Mouse (Mus musculus): ENCODE results near the gene Susd4. TPM values are rescaled to one million over a fixed set of nuclear protein-coding genes. Genes with fewer than 3 reads are reported as not detected.
A peak's percentile ranks its signal among the peaks of the same experiment; 100 is the strongest.

Susd4 gene
- total and polyA plus RNA-seq, 2 experiments from 2014 or later = 80.6 to 98.7 TPM

DNA sequence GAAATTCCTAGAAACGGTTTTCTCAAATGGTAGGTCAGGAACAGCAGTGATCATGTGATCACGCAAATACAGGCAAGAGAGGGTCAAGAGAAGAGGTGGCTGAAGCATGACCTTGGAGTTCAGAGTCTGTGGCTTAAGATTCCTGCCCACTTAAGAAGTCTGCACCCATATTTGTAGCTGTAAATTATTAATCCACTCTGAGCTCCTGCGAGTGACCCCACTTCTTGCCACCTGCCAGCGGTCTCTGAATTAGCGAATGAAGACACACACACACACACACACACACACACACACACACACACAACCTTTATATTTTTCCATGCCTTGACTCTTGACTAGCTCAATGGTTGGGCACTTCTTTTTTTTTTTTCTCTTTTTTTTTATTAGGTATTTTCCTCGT is 99.7 kb downstream of the Susd4 start:
- no peak for ATAC-seq (ENCODE audit: low FRiP score)
- H3K9me3 ChIP-seq (ENCODE audit: low read length) = no peaks in the 10 kb centered on the region
- TF ChIP-seq CTCF (IDR thresholded peaks at IDR 0.05) = no peak

DNA sequence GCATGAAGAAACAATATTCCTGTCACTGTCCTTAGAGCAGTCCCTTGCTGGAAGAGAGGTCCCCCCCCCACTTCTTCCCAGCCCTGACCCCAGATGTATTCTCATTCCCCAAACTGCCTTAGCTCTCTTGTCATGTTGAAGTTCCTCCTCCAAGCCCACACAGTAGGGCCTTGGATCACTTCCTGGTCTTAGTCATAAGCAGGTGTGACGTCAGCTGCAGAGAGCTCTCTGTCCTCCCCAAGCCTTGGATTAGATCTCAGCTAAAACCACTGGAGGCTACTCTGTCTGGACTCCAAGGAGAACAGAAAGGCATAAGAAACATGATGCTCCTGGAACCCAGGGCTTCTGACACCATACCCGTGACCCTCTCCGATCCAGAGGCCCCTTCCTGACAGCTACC is 104.2 kb downstream of the Susd4 start:
- ATAC-seq (ENCODE audit: low FRiP score) (no peak), DNase-seq (ENCODE audit: low spot score) (no peak)
- no peaks in the 10 kb centered on the region for H3K27me3 ChIP-seq (ENCODE audit: insufficient read depth, low read length)
- no peak overlapping the region for H3K4me3 ChIP-seq (ENCODE audit: low read depth, low read length)
- peaks cover 3% of the 10 kb centered on the region; the same call in 1 of the 2 replicates for H3K4me1 ChIP-seq (ENCODE audit: insufficient read depth, low read length)
- no peak overlapping the region for H3K9ac ChIP-seq (replicated peaks; ENCODE audit: low read length, poor library complexity, severe bottlenecking)
- H3K9me3 ChIP-seq (ENCODE audit: low read length) = no peaks in the 10 kb centered on the region
- no peaks in the 10 kb centered on the region for H3K36me3 ChIP-seq (ENCODE audit: insufficient read depth, low read length)
- H3K4me2 ChIP-seq (ENCODE audit: low read depth, low read length, poor library complexity, severe bottlenecking) = no peak overlapping the region
- TF ChIP-seq CTCF (IDR thresholded peaks at IDR 0.05) = no peak
- H3K27ac ChIP-seq (ENCODE audit: low read depth, low read length) = no peak overlapping the region
- WGBS = 90% methylated on average over 3 of the region's 3 CpGs

More for the DNA sequence above, 99.7 kb downstream of the Susd4 start:
- Histone ChIP-seq H3K4me3 (ENCODE audit: low read depth, low read length) (no peak overlapping the region), H3K4me2 (ENCODE audit: low read depth, low read length, poor library complexity, severe bottlenecking) (no peak overlapping the region), H3K36me3 (ENCODE audit: insufficient read depth, low read length) (no peaks in the 10 kb centered on the region), H3K27ac (ENCODE audit: low read depth, low read length) (no peak overlapping the region), H3K27me3 (ENCODE audit: insufficient read depth, low read length) (no peaks in the 10 kb centered on the region), H3K4me1 (ENCODE audit: insufficient read depth, low read length) (no peaks in the 10 kb centered on the region), H3K9ac (replicated peaks; ENCODE audit: low read length, poor library complexity, severe bottlenecking) (no peak overlapping the region)
- WGBS = 85% methylated on average over 6 of the region's 6 CpGs
- no peak for DNase-seq (ENCODE audit: low spot score)

DNA sequence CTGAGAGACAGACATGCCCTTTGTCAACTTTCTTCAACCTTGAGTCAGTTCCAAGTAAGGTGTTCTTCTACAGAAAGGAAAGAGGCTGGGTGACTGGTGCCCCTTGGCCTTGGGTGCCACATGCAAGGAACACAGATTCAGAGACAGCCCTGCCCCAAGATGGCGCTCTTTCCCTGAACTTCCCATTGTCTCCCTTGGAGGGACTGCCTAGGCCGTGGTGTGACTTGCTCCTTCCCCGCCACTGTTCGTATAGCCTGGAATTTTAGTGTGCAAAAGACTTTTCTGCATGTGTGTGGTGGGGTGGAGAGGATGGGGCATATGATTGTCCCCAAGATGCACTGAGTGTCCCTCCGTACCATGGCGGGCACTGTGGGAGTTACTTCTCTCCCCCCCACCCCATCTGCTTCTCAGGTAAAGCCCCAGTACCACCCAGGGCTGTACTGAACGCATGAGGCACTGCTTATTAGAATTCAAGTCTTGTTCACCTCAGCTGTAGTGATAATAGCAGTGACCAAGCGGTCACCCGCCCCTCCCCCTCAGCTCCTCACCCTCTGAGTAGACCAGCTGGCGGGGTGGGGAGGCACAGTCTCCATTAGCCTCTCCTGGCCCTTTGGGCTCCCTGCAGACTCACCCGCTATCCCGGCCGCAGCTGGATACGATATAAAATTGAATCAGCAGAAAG is 104.9 kb downstream of the Susd4 start:
- H3K9ac ChIP-seq (replicated peaks; ENCODE audit: low read length, poor library complexity, severe bottlenecking) = no peak overlapping the region

DNA sequence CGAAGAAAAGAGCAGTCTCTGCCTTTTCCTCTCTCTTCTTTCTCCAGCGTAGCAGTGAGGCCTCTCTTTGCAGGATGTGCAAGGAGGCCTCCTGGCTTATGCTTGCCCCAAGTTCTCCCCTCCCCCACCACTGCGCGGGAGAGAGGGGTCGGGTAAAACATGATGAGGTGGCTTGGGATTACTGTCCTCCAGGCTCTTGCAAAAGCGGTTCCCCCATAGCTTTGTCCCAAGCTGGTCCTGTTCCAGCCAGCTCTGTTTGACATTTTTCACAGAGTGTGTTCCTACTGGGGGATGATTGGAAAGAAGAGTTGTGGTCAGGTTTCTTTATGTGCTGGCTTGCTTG is 105.4 kb downstream of the Susd4 start:
- no peaks in the 10 kb centered on the region for H3K9me3 ChIP-seq (ENCODE audit: low read length)
- no peaks in the 10 kb centered on the region for H3K27me3 ChIP-seq (ENCODE audit: insufficient read depth, low read length)
- 0 out of 2 replicates have a peak, but pooled peaks have one; percentile 34 for ATAC-seq (ENCODE audit: low FRiP score)
- H3K4me1 ChIP-seq (ENCODE audit: insufficient read depth, low read length) = peaks cover 3% of the 10 kb centered on the region; the same call in 1 of the 2 replicates
- no peak overlapping the region for H3K4me2 ChIP-seq (ENCODE audit: low read depth, low read length, poor library complexity, severe bottlenecking)
- no peak overlapping the region for H3K9ac ChIP-seq (replicated peaks; ENCODE audit: low read length, poor library complexity, severe bottlenecking)
- H3K36me3 ChIP-seq (ENCODE audit: insufficient read depth, low read length) = no peaks in the 10 kb centered on the region
- TF ChIP-seq CTCF (IDR thresholded peaks at IDR 0.05) = no peak
- DNase-seq (ENCODE audit: low spot score) = no peak
- H3K27ac ChIP-seq (ENCODE audit: low read depth, low read length) = peak overlapping the region; percentile 43; the same call in 1 of the 2 replicates
- 27% methylated on average over 5 of the region's 6 CpGs for WGBS
- no peak overlapping the region for H3K4me3 ChIP-seq (ENCODE audit: low read depth, low read length)

More for the DNA sequence above, 104.9 kb downstream of the Susd4 start:
- 36% methylated on average over 14 of the region's 14 CpGs for WGBS
- Histone ChIP-seq H3K4me3 (ENCODE audit: low read depth, low read length) (no peak overlapping the region), H3K4me1 (ENCODE audit: insufficient read depth, low read length) (peaks cover 3% of the 10 kb centered on the region; the same call in 1 of the 2 replicates), H3K4me2 (ENCODE audit: low read depth, low read length, poor library complexity, severe bottlenecking) (no peak overlapping the region), H3K27me3 (ENCODE audit: insufficient read depth, low read length) (no peaks in the 10 kb centered on the region), H3K36me3 (ENCODE audit: insufficient read depth, low read length) (no peaks in the 10 kb centered on the region), H3K9me3 (ENCODE audit: low read length) (no peaks in the 10 kb centered on the region), H3K27ac (ENCODE audit: low read depth, low read length) (peak overlapping the region; percentile 43; the same call in 1 of the 2 replicates)
- 0 out of 2 replicates have a peak, but pooled peaks have one; percentile 13 for ATAC-seq (ENCODE audit: low FRiP score)
- peak; percentile 47 for TF ChIP-seq CTCF (IDR thresholded peaks at IDR 0.05)
- peak; percentile 53 for DNase-seq (ENCODE audit: low spot score)

DNA sequence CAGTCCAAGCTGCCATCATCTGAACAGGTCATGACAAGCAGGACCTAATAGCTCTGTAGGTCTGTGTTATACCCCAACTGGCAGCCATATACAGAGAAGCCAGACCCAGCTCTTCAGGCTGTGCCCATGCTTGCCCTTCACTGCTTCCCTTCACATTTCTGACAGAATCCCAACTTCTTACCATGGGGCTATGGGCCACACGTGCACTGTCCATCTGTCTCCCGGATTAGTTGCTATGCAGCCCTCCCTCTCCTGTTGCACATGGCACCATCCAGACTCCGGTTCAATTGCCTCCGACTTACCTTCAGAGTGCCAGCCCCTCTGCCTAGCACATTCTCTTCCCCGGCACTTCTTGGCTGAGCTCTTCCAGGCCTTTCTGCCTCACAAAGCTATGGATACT is 114.5 kb downstream of the Susd4 start:
- WGBS = 87% methylated on average over 5 of the region's 5 CpGs
- no peaks in the 10 kb centered on the region; the same call in 1 of the 2 replicates for H3K4me1 ChIP-seq (ENCODE audit: insufficient read depth, low read length)
- no peak for DNase-seq (ENCODE audit: low spot score)
- no peak overlapping the region for H3K9ac ChIP-seq (replicated peaks; ENCODE audit: low read length, poor library complexity, severe bottlenecking)
- peaks cover 3% of the 10 kb centered on the region; the same call in 1 of the 2 replicates for H3K36me3 ChIP-seq (ENCODE audit: insufficient read depth, low read length)
- no peaks in the 10 kb centered on the region for H3K9me3 ChIP-seq (ENCODE audit: low read length)
- no peak for ATAC-seq (ENCODE audit: low FRiP score)
- H3K4me2 ChIP-seq (ENCODE audit: low read depth, low read length, poor library complexity, severe bottlenecking) = no peak overlapping the region
- no peak for TF ChIP-seq CTCF (IDR thresholded peaks at IDR 0.05)
- no peaks in the 10 kb centered on the region for H3K27me3 ChIP-seq (ENCODE audit: insufficient read depth, low read length)
- H3K27ac ChIP-seq (ENCODE audit: low read depth, low read length) = no peak overlapping the region
- H3K4me3 ChIP-seq (ENCODE audit: low read depth, low read length) = no peak overlapping the region

DNA sequence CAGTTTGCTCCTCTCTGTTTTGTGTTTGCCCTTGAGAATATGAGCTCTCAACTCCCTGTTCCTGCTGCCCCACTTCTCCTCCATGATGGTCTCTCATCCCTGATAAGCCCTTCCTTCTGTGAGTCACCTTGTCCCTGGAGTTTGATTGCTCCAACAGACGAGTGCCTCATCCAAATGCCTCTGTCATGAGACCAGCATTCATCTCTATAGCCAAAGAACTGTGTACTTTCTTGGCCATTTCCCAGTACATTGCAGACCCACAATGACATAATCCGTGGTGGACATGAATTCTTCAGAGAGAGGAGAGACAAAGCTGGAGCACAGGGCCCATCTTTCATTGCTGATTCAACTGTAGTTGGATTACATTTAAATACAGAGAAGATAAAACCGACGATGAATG is 115.1 kb downstream of the Susd4 start:
- Histone ChIP-seq H3K9ac (replicated peaks; ENCODE audit: low read length, poor library complexity, severe bottlenecking) (no peak overlapping the region), H3K27ac (ENCODE audit: low read depth, low read length) (no peak overlapping the region), H3K9me3 (ENCODE audit: low read length) (no peaks in the 10 kb centered on the region), H3K27me3 (ENCODE audit: insufficient read depth, low read length) (no peaks in the 10 kb centered on the region), H3K4me3 (ENCODE audit: low read depth, low read length) (no peak overlapping the region), H3K4me1 (ENCODE audit: insufficient read depth, low read length) (no peaks in the 10 kb centered on the region; the same call in 1 of the 2 replicates), H3K36me3 (ENCODE audit: insufficient read depth, low read length) (peaks cover 3% of the 10 kb centered on the region; the same call in 1 of the 2 replicates), H3K4me2 (ENCODE audit: low read depth, low read length, poor library complexity, severe bottlenecking) (no peak overlapping the region)
- no peak for TF ChIP-seq CTCF (IDR thresholded peaks at IDR 0.05)
- no peak for ATAC-seq (ENCODE audit: low FRiP score)
- 86% methylated on average over 4 of the region's 4 CpGs for WGBS
- no peak for DNase-seq (ENCODE audit: low spot score)

Data from midbrain, postnatal 0 days (tissue).